Mouse (Mus musculus): ENCODE measurements at regions not wholly inside any gene's neighbourhood (a gene's known extent, or its start where the extent isn't known, plus 50 kb on each side); places are given as distances from the start of the nearest gene placed in this dataset.
A peak's percentile ranks its signal among the peaks of the same experiment; 100 is the strongest.

DNA sequence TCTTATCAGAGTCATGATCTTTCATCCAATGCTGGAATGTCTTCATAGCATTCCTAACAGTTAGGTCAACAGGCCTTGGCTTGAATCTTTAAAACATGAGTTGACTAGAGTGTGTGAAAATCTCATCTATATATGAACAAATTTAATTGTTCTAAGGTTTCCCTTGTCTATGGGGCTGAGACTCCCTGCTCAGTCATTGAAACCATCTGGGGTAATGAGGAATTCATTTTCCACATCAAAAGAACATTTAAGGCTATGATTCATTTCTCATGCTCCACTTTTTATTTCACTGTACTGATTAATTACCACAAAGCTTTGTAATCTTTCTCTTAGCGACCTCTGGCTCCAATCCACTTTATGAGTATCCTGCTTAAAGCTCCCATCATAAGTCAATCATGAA, 94.7 kb upstream of the Sash1 start:
- DNase-seq, result no peak

DNA sequence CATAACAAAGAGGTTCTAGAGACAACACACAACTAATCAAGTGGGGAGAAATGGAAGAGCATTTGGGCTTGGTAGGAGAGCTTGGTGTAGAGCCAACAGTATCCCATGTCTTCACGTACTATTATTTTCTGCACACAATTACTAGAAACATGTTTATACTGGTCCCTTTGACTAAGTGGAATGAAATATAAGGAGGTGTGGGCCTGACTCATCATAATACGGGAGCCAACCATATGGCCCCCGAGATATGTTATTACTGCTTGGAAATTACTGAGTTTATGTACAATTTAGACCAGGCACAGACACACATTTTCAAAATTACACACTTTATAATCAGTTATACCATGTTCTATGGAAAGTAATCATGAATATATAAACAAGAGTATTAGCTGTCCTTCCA, 92.7 kb upstream of the Sash1 start:
- DNase-seq, result no peak

DNA sequence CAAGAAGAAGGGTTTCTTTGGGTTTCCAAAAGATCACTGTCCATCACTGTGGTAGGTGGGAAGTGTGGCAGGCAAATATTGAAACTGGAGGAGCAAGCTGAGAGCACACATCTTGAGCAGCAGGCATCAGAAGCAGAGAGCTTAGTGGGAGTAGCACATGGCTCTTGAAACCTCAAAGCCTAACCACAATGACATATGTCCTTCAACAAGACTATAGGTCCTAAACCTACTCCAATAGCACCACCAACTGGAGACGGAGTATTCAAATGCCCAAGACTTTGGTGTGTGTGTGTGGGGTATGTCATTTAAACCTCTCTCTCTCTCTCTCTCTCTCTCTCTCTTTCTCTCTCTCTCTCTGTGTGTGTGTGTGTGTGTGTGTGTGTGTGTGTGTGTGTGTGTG, 88.1 kb upstream of the Sash1 start:
- peak; percentile 63 for DNase-seq

DNA sequence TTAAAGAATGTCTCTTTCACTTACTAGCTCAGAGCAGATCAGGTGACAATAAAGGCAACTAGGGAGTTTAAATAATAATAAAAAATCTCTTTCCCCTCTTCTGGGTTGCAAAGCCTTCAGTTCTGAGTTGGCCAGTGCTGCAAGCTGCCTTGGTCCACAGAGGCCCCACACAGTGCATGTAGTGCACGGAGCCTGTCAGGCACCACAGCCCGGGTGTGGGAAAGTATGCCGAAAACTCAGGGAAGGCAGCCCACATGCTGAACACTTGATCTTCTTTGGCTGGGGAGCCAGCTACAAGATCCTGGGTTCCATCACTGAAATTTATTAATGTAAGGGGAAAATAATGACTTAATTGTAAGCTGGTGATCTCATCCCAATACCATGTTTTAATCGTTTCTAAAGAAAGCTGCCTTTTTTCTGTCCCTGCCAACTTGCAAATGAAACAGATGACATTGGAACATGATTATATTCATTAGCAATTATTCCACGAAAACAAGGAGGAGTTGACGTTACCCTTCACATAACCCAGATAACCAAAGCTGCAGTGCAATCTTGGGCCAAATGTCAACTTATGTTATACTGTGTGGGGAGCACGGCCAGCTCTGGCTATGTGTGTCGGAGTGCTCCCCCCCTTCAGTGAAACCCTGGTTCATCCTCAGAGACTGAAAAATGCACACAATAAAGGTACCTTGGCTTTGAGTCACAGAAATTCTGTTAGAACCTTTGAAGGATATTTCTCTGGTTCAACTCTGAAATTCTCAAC, 87.1 kb upstream of the Sash1 start:
- DNase-seq, result peak; percentile 22

DNA sequence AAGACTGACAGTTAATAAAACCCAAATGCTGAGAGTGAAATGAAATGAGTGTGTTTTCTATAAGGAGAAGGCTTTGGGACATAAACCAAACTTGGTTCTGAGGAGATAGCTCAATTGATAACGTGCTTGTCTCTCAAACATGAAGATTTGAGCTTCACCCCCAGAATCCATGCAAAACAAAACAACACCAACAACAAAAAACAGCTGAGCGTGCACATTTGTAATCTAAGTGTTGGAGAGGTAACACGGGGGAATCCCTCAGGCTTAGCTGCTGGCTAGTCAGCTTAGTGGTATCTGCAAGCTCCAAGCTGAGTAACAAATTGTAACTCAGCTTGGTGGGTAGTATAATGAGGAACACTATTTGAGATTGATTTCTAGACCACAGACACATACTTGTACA, 84.9 kb upstream of the Sash1 start:
- DNase-seq, result no peak

DNA sequence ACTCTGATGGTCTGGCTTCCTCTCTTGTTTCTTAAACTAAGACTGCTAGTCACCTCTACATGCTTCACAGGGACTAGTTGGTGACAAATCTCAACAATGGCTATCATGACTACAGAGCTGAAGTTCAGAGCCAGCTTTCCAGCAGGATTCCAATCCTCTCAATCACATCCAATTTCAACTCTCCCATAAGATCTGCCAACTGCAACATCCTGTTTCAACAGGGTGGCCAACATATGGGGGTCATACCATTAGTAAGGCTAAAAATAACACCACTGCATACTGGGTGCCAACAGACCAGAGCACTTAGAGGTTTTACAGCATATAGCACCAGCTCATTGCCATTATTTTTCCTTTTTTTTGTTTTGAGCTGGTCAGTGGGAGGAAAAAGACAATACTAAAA, 83.7 kb upstream of the Sash1 start:
- DNase-seq, result no peak

DNA sequence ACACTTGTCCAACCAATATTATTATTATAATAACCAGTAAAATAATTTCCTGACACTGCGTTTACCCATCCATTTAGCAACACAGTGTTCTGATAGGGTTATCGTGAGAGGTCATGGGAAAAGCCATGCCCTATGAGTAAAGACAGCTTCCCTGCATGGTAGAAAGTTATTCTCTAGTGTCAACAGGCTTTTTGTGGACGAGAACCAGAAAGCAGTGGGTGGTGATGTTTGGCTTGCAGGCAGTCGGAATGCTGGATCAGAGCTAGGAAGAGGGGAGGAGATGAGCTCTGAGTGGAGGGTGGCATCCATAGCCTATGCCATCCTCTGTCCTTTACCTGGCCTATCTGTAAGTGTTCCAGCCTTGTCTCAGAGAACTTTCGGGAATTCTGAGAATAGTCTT, 83.1 kb upstream of the Sash1 start:
- DNase-seq, result no peak

DNA sequence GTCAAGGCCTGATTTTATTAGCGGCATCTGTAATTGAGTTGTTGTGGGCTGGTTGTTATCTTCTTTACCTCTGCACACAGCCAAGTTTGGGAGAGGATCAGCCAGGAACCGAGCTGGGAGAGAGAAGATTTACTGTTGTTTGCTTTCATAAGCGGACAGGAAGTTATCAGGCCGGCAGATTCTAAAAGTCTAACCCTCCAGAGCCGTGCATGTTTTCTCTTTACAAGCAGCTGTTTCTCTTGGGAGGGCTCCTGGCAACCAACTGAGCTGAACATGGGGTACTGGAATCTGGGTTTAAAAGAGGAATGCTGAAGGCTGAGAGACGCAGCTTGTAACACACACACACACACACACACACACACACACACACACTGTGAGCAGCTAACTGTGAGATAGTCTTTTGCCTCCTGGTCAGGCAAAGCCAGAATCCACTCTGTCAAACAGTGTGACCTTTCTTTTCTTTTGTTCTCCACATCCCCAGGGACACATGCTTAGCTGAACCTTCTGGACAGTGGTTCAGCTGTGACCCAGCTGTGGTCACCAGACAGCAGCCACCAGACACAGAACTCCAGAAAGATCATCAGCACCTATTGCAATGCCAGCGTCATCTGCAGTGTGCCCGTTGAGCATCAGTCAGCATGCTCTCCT, 82.5 kb upstream of the Sash1 start:
- DNase-seq, result peak; percentile 22

DNA sequence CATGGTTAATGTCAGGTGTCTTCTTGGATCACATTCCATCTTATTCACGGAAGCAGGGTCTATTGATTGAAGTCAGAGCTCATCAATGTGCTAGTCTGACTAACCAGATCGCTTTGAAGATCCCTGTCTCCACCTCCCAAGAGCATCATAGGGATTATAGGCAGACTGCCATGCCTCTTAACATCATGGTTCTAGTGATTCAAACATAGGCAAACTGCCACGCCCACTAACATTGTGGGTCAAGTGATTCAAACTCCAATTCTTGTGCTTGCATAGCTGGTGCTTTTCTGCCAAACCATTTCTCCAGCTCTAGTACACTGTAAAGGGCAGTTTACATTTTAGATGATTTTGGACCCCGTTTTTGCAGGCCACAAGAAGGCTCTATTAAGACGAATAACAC, 77.1 kb upstream of the Sash1 start:
- DNase-seq, result no peak

DNA sequence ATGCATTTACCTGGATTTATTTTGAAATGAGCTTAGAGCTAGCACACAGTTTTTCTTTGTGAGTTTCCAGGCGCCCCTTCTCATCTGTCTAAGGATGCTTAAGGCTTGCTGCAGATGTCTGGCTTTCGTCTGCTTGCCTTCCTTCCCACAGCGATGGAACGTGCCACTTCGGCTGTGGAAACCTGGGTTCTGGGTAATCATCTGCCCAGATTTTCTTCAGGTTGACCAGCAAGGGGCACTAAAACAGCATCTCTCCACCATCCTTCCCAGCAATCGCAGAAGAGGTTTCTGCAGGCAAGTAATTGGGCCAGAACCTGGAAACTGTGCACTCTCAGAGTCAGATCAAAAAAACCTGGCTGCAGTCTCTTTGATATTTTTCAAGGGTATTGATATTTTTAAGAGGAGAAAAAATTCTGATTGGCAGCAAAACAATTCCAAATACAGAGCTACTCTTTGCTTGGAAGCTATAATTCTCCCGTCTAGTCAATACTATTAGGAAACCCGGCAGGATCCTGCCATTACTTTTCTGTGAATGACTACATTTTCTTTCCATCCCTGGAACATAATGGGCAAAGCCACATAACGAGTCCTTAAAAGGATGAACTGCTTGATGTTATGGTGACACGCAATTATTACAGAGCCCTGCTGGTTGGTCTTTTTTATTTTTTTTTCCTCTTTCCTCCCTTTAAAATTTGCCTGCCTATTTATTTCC, 75.2 kb upstream of the Sash1 start:
- DNase-seq, result peak; percentile 60

DNA sequence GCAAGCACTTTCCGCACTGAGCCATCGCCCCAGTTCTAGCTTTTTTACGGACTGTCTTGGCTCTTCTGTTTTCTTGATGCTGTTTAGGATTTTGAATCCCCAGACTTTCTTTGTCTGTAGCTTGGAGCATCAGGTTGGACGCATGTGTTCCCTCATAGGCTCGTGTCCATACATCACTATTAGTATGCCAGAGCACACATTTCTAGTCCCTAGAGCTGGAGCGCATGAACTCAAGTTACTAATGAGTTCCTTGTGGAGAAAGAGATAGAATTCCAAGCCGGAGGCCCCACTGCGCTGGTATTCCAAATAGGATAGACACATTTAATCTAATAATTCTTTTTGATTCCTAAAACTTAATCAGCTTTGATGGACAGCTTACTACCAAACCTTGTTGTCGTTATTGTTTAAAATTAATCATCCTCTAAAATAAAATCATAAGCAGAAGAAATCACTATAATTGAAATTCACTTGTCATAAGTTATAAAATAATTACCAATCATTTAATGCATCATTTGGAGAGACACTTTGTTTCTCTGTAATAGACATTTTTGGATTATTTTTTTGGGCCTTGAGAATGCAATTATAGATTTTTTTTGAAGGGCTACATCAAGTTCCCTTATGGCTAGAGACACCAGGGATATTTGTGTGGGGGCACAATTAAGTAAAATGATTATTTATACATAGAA, 74.5 kb upstream of the Sash1 start:
- DNase-seq, result peak; percentile 81

DNA sequence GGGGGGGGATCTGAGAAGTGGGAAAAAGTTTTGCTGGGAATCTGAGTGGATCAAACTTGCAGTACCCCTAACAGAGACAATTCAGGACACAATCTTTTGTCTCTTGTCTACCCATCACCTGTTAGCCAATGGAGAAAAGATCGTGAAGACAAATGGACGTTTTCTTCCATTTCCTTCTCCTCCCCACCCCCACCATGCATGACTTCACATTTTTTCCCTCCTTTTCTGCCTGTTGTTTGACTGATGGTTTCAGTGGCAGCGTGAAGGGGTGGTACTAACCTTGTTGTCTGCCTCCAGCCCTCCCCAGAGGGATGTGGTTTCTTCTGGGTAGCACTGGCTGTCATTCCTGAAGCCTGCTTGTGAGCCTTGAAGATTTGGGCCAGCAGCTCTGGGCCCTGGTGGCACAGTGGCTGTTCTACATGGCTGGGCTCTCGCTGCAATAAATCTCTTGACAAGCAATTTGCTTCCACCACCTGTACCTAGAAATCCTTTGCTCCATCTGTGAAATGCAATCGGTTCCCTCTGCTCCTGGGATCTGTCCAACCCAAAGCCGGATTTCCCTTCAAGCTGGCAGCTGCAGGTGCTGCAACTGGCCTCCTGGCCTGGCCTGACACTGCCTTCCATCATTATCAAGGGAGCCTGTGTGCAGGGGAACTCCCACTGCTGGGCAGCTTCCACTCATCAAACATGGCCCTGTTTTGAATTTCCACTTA, 69.8 kb upstream of the Sash1 start:
- peak; percentile 26 for DNase-seq

DNA sequence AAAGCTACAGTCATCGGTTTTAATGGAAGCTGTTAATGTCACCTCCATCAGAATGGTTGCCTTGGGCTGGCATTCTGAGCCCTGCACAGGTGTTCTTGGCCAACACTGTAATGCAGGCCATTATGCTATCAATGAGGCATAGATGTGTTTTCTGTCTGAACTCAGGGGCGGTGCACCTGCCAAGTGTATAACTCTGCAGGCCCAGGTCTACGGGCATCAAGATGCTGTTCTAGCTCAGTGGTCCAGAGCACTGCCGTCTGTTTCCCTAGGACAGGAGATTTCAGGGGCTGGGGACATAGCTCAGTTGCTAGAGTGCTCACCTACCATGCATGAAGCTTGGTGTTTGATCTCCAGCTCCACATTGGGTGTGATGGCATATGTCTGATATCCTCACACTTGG, 68.1 kb upstream of the Sash1 start:
- no peak for DNase-seq

DNA sequence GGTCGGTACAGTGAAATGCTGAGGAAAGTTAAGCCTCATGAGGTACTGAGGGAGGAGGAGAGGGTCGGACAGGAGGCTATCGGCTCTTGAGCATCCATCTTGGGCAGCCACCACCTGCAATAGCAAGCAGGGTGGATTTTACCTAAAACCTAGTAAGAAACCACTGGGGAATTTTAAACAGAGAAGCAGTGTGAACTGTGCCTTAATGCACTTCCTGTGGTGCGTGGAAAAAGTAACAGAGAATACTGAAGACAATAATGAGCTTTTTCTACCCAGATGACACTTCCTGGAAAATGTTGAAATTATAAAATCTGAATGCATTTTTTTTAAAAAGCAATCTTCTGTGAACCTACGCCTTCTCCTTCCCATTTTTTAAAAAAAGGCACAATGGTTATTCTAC, 67.1 kb upstream of the Sash1 start:
- no peak for DNase-seq

DNA sequence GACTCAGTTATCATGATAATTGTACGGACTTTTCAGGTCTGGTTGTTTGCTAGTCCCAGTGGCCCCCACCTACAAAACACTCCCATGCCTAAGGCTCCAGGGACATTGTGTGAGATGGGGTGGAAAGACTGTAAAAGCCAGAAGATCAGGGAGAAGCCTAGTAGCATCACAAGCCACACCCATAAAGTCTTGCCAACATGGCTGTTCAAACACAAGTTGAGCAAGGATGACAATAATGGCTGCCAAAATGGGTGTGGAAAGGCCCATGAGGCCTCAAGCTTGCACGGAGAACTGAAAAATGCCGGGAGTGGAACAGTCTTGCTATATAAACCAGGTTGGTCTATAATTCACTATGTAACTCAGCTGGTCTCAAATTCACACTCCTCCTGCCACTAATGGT, 66.1 kb upstream of the Sash1 start:
- no peak for DNase-seq

DNA sequence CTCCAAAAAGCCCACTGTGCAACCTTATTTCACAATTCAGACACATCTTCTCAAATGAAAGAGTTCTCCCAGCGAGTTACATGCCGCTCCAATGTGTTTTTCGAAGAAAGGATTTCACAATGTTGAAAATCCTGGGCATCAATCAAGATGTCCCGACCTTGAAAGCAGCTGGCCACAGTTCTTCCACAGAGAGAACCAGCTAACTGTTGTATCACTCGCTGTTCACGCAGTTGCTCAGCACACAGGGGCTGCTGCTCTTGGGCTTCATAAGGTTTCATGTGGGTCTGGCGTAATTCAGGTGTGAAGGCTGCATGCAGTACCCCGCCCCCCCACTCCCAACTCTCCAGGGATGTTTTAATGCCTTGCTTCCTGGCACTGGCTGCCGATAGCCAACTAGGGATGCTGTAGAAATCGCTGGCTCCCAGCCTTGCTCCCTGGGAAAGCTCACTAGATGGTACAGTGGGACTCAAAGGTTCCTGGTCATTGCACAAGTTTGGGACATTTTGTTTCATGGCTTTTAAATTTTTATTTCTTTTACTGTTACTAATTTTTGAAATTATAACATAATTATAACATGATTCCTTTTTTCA, 65.5 kb upstream of the Sash1 start:
- DNase-seq, result no peak

DNA sequence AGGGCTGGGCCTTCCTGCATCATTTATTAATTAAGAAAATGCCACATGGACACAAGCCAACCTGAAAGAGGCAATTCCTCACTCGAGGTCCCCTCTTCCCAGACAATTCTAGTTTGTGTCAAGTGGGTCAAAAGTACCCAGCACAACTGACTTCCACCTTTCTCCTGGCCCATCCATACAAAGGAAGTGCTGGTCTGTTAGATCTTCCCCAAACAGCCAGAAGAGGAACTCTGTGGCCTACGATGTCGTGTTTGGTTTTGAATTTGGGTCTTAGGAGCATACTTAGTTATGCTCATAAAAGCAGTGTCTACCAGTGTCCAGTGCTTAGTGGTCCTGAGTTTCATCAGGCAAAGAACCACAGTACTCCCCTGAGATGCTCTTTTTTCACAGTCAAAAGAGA, 62.4 kb upstream of the Sash1 start:
- DNase-seq, result no peak

DNA sequence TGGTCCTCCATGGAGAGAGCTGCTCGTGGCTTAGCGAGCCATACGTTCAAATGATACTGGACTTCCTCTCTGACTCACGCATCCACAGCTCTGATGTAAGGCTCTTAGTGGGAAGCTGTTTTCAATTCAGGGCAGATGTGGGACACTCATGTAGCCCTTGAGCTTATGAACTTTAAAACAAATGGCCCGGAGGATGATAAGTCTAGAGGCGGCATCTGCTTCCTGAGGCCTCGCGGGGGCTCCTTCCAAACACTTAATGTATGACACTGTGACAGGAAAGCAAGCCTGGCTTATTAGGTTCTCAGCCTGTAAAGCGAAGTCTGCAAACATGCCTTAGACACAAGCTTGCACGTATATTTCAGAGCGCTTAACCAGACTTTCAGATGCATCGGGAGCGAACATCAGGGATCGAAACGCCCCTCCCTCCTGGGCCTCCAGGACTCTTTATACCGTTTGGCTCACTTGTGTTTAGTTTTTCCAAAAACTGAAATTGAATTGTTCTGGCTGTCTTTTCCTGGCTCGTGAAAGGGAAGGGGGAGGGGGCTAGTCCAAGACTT, 59.4 kb upstream of the Sash1 start:
- DNase-seq, result no peak

DNA sequence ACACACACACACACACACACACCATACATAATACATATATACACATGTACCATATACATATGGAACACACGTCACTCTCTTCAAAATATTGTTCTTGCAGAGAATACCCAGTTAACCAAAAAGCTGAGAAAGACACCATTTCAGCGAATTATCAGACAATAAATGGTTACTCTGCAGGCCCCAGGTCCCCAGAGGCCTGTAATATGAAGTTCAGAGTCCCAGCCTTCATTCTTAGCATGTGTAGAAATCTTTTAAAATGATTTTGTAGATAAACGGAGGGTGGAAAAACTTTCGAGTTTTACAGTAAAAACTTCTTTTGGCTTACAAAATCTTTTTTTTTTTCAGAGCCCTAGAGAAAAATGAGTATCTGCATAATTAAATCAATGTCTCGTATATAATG, 58.7 kb upstream of the Sash1 start:
- DNase-seq, result no peak

DNA sequence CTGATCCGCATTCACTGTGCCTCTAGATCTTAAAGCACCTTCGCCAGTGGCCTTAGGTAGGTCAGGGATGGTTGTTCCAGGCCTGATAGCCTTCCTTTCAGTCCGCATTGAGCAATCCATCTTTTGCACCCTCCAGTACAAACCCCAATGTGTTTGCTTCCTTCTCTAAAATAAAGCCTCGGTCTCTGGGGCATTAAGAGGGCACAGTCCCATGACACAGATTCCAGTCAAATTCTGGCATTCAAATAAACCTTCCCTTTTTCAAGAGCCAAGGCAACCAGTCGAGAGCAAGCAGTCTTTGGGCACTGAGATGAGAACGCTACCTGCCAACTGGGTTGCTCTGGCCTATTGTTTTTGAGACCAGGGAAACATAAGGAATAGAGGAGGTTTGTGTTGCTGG, 57.8 kb upstream of the Sash1 start:
- DNase-seq, result no peak

DNA sequence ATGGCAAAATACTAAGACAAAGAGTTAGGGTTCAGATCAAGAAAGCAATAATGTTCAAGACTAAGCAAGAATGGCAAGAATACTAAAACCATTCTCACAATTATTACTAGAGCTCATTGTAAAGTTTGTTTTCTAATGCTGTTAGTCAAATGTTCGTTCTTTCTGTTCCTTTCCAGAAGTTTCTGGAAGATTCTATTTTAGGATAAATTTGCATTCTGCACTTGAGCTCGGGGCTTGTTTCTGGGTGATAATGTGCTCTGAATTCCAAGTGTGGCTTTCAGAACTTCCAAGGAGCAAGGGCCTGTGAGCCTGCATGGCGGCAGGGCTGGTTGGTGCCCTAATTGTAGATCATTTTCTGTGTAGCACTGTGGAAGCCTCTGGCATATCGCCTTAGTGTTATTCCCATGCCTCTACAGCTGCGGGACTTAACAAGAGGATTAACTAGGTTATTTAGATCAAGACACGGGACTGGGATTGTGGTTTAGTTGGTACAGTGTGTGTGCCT, 57.1 kb upstream of the Sash1 start:
- DNase-seq, result no peak

DNA sequence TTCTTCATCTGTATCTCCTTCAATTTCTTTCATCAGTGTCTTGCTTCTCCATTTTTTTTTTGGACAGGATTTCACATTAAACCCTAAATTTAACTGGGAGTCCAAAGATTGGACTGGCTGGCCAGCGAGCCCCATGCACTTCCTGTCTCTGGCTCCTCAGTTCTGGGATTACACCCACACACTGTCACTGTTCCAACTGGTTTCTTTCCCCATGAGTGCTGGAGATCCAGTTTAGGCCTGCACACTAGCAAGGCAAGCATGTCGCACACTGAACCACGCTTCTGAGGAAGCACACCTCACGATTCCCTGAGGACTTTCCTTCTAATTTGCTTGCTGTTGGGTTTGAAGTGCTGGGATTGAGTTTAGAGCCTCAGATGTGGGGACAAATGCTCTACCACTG, 50.5 kb upstream of the Sash1 start:
- no peak for DNase-seq

Data from retina, postnatal 1 day (tissue).